Mouse (Mus musculus): ENCODE measurements at regions not wholly inside any gene's neighbourhood (a gene's known extent, or its start where the extent isn't known, plus 50 kb on each side); places are given as distances from the start of the nearest gene placed in this dataset.

GRCm38 (mm10) chr3:147099143-147099713, 247.1 kb downstream of the Ttll7 start:
- no peak for TF ChIP-seq EP300 (optimal IDR thresholded peaks at IDR 0.05)
- TF ChIP-seq CTCF (IDR thresholded peaks at IDR 0.05; ENCODE audit: low read depth): no peak
